ENCODE assay signal across 26 mouse cellular contexts in the genomic region with DNA sequence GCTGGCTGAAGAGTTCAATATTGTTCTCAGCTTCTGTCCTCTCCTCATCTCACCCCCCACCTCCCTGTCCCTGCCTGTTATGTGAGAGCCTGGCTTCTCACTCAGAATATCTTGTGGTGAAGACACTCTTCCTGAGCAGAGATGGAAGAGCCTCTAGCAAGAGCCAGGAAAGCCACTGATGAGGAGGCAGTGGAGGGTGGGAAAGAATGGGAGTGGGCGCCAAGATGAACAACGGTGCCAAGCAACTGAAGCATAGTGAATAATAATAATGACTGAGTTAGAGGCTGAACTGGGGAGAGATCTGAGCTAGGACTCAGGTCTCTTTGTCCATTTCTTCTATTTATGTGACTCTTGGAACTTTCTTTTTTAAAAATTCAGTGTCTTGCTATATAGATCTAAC.
"Had no signal": no experiment of that assay in that cellular context is flagged by ENCODE, and none has a peak within 500 bp of the region (broad histone marks: within the 10 kb centered on the region; RNA-seq: fewer than 3 reads in every experiment).

No protein-coding gene starts in this region.

- H3K4me2 ChIP-seq: heart, embryonic 11.5 days; heart, embryonic 13.5 days; heart, embryonic 15.5 days; hindbrain, embryonic 12.5 days; hindbrain, embryonic 14.5 days; intestine, embryonic 15.5 days; limb, embryonic 13.5 days; limb, embryonic 15.5 days; liver, embryonic 12.5 days had no signal

- DNase-seq: gastrocnemius, adult 2 months; gastrocnemius, postnatal 10 days; gastrocnemius, postnatal 25 days; heart, adult 2 months; heart, postnatal 14 days; heart, postnatal 4 days; kidney, adult 18-20 months; kidney, adult 8-10 months; kidney, postnatal 10 days; kidney, postnatal 25 days; kidney, postnatal 4 days; layer of hippocampus, postnatal 36 days had no signal

- H3K4me1 ChIP-seq: heart, embryonic 15.5 days; intestine, embryonic 15.5 days; limb, embryonic 15.5 days; liver, embryonic 12.5 days had no signal

- H3K9me3 ChIP-seq: heart, embryonic 13.5 days; heart, embryonic 15.5 days; hindbrain, embryonic 12.5 days; intestine, embryonic 15.5 days; limb, embryonic 13.5 days; limb, embryonic 15.5 days; liver, embryonic 12.5 days had no signal

- H3K27me3 ChIP-seq: heart, embryonic 13.5 days; hindbrain, embryonic 12.5 days; intestine, embryonic 15.5 days; limb, embryonic 15.5 days; liver, embryonic 12.5 days had no signal

- H3K4me3 ChIP-seq: gastrocnemius, adult 2 months; heart, adult 2 months; heart, embryonic 13.5 days; heart, embryonic 15.5 days; hindbrain, embryonic 12.5 days; intestine, embryonic 15.5 days; layer of hippocampus, adult 2 months; limb, embryonic 13.5 days; limb, embryonic 15.5 days; liver, embryonic 12.5 days had no signal

- H3K27ac ChIP-seq: gastrocnemius, adult 2 months; heart, adult 2 months; heart, embryonic 13.5 days; heart, embryonic 15.5 days; hindbrain, embryonic 12.5 days; hindbrain, embryonic 14.5 days; intestine, embryonic 15.5 days; layer of hippocampus, adult 2 months; limb, embryonic 13.5 days; limb, embryonic 15.5 days; liver, embryonic 12.5 days; liver, embryonic 14.5 days had no signal

- ATAC-seq: hindbrain, embryonic 16.5 days; inflammation-experienced regulatory T-cells, adult 6 months; intestine, embryonic 15.5 days; intestine, postnatal 0 days; liver, embryonic 12.5 days had no signal

- H3K36me3 ChIP-seq: heart, embryonic 13.5 days; heart, embryonic 15.5 days; hindbrain, embryonic 12.5 days; intestine, embryonic 15.5 days; limb, embryonic 13.5 days; limb, embryonic 15.5 days; liver, embryonic 12.5 days had no signal

- H3K9ac ChIP-seq: heart, embryonic 13.5 days; heart, embryonic 15.5 days; hindbrain, embryonic 12.5 days; hindbrain, embryonic 14.5 days; intestine, embryonic 15.5 days; limb, embryonic 13.5 days; limb, embryonic 15.5 days; liver, embryonic 12.5 days; liver, embryonic 14.5 days had no signal
